Mouse (Mus musculus) liver, postnatal 0 days (tissue): ENCODE data around the gene Ift52. TPM values are rescaled to one million over a fixed set of nuclear protein-coding genes. Genes with fewer than 3 reads are reported as not detected.

ENCODE experiments used
- ATAC-seq: fragments of 200-750 bp; cut with Nextera tagmentation; 2 replicates; pipeline ENCODE4 v1.8.0; 2017; ENCODE audit warnings: mild to moderate bottlenecking, moderate library complexity
- DNase-seq: peaks from one replicate; pipeline ENCODE4 v3.0.0-alpha.2; 2016
- H3K27ac ChIP-seq: fragments of 300-500 bp; sonication (generic); 2 replicates; pipeline ENCODE4 v1.5.1; 2014; ENCODE audit warnings: antibody characterized with exemption, moderate library complexity, mild to moderate bottlenecking, low read depth
- H3K27me3 ChIP-seq: fragments of 300-500 bp; sonication (generic); 2 replicates; pipeline ENCODE4 v1.6.1; 2014; ENCODE audit warnings: low read length, control low read depth, mixed read lengths; ENCODE audit not compliant: insufficient read depth
- H3K36me3 ChIP-seq: fragments of 300-500 bp; sonication (generic); replicated peaks from 2 replicates; pipeline ENCODE4 v1.6.1; 2014; ENCODE audit warnings: mild to moderate bottlenecking, control low read depth, low read length, moderate library complexity, mixed read lengths; ENCODE audit not compliant: insufficient read depth
- H3K4me1 ChIP-seq: fragments of 300-500 bp; sonication (generic); 2 replicates; pipeline ENCODE4 v1.6.1; 2014; ENCODE audit warnings: antibody characterized with exemption, mild to moderate bottlenecking, control low read depth; ENCODE audit not compliant: insufficient read depth
- H3K4me2 ChIP-seq: fragments of 300-500 bp; sonication (generic); 2 replicates; pipeline ENCODE4 v1.6.1; 2014; ENCODE audit warnings: low read depth, mild to moderate bottlenecking, low read length, moderate library complexity, mixed read lengths
- H3K4me3 ChIP-seq: fragments of 300-500 bp; sonication (generic); 2 replicates; pipeline ENCODE4 v1.5.1; 2014; ENCODE audit warnings: low read depth, low read length
- H3K9ac ChIP-seq: fragments of 300-500 bp; sonication (generic); replicated peaks from 2 replicates; pipeline ENCODE4 v1.6.1; 2014; ENCODE audit warnings: mild to moderate bottlenecking, moderate library complexity
- H3K9me3 ChIP-seq: fragments of 300-500 bp; sonication (generic); 2 replicates; pipeline ENCODE4 v1.6.1; 2016; ENCODE audit warnings: mild to moderate bottlenecking, control low read depth, low read length, mixed read lengths
- CTCF ChIP-seq: sonication (generic); IDR thresholded peaks from 2 replicates; pipeline ENCODE4 v1.5.1; 2016; ENCODE audit warnings: antibody characterized with exemption, low read depth
- EP300 ChIP-seq: IDR thresholded peaks from 2 replicates; pipeline ENCODE4 v1.6.1; 2016; ENCODE audit warnings: antibody characterized with exemption, low read depth, mild to moderate bottlenecking
- WGBS: fragments of 180-500 bp; shearing (Covaris S2); extraction: QIAGEN DNeasy Blood & Tissue Kit; methylation state at CpG from one replicate; pipeline ENCODE4 v1.1.7; 2014; ENCODE audit not compliant: insufficient replicate concordance; 5-methylcytosine and 5-hydroxymethylcytosine counted together
- polyA plus RNA-seq: library from polyadenylated mRNA; unstranded; fragments of >200 nt; fragmentation: Nextera tagmentation; extraction: Ambion mirVana; gene quantifications from 2 replicates; pipeline ENCODE4 v1.2.1, GENCODE M21; 2015

The Ift52 gene
- 18.4 and 19.5 TPM in 2 replicates for polyA plus RNA-seq

- TF ChIP-seq EP300: no peak; the same call in 1 of the 2 replicates
- TF ChIP-seq CTCF: no peak
- Histone ChIP-seq H3K4me3 (peak within 1 kb of the TSS; percentile 76), H3K36me3 (no peaks in the 10 kb centered on the region), H3K27me3 (no peaks in the 10 kb centered on the region), H3K4me1 (peaks cover 7% of the 10 kb centered on the region), H3K9ac (peak within 1 kb of the TSS; percentile 68), H3K4me2 (peak within 1 kb of the TSS; percentile 77), H3K9me3 (no peaks in the 10 kb centered on the region), H3K27ac (peak within 1 kb of the TSS; percentile 65)
- DNase-seq (peak; percentile 94), ATAC-seq (peak; percentile 98)
- WGBS: under 1% methylated on average over 57 of the region's 57 CpGs
Observed at GRCm38 (mm10) chr2:163016916-163017743, at the start of gene Ift52. TSS of gene Ift52 (plus strand) at chr2:163017354.

- Histone ChIP-seq H3K9me3 (no peaks in the 10 kb centered on the region), H3K4me1 (peaks cover 3% of the 10 kb centered on the region), H3K4me3 (no peak overlapping the region), H3K27ac (no peak overlapping the region), H3K9ac (no peak overlapping the region), H3K27me3 (no peaks in the 10 kb centered on the region), H3K36me3 (no peaks in the 10 kb centered on the region), H3K4me2 (no peak overlapping the region)
- WGBS: 29% methylated on average over 2 of the region's 5 CpGs
- TF ChIP-seq EP300 (no peak), CTCF (peak; percentile 89)
- DNase-seq (peak; percentile 60), ATAC-seq (peak; percentile 47; the same call in 1 of the 2 replicates)
Observed at GRCm38 (mm10) chr2:162968357-162968756, 48.8 kb upstream of the Ift52 start.

DNA sequence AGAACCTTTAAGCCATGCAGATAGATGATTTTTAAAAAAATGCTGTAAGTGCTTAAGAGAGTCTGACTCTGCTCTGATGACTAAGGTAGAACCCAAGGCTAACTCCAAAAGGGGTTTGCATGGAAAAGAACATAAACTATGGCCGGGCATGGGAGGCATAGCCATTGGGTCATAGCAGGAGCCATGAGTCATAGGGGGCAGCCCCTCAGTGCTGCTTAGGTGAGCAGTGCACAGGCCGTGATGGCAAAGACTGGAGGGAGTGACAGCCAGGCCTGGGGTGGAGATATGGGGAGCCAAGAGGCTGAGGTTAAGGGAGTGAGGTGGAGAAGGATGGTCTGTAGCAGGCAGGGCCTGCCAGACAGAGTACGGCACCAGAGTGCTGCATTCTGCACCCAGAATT is 48.1 kb upstream of the Ift52 start:
- WGBS: 71% methylated on average over 3 of the region's 3 CpGs
- peaks cover 8% of the 10 kb centered on the region for H3K4me1 ChIP-seq
- TF ChIP-seq CTCF (no peak), EP300 (no peak)

DNA sequence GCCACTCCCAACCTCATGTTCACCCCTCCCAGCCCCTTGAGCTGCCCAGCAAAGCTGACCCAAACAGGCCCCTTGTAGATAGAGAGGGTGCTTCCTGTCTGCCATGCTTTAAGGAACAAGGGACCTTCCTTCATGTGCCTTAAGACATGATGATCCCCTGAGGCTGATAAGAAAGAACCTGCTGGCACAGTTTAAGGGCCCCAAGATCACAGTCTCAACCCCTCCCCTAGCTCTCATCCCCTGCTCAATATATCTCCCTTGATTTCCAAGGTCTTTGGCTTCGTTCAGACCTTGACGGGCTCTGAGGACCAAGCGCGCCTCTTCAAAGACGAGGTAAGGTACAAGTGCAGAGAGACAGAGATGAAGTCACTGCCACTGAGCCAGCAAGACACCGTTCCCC is 46.3 kb upstream of the Ift52 start:
- TF ChIP-seq CTCF: no peak
- TF ChIP-seq EP300: no peak
- DNase-seq (no peak), ATAC-seq (no peak)
- no peaks in the 10 kb centered on the region for H3K36me3 ChIP-seq
- H3K4me3 ChIP-seq: no peak overlapping the region
- no peaks in the 10 kb centered on the region for H3K9me3 ChIP-seq
- no peak overlapping the region for H3K9ac ChIP-seq
- WGBS: 72% methylated on average over 6 of the region's 6 CpGs
- no peak overlapping the region for H3K4me2 ChIP-seq
- no peaks in the 10 kb centered on the region for H3K27me3 ChIP-seq
- H3K27ac ChIP-seq: no peak overlapping the region
- peaks cover 8% of the 10 kb centered on the region for H3K4me1 ChIP-seq

More for the DNA sequence above, 48.1 kb upstream of the Ift52 start:
- ATAC-seq (no peak), DNase-seq (no peak)
- Histone ChIP-seq H3K4me2 (no peak overlapping the region), H3K27ac (no peak overlapping the region), H3K27me3 (no peaks in the 10 kb centered on the region), H3K9ac (no peak overlapping the region), H3K4me3 (no peak overlapping the region), H3K36me3 (no peaks in the 10 kb centered on the region), H3K9me3 (no peaks in the 10 kb centered on the region)

DNA sequence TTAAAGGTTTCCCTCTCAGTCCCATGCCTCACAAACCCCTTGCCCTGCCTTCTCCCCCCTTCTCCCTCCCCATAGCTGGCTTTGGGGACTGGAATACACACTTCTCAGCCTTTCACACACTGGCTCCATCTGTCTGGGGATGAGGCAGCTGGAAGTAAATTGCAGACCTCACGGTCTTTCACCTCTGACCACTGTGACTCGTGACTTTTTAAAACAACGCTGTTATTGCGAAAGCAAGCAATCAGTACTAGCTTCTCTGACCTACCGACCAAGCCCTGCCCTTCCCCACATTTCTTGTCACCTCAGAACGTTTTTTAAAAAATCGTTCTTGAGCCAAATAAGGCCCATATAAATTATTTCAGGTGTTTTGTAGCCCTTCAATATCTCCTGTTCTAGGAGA is 44.4 kb upstream of the Ift52 start:
- 13% methylated on average over 7 of the region's 7 CpGs for WGBS
- no peak overlapping the region for H3K9ac ChIP-seq
- H3K36me3 ChIP-seq: no peaks in the 10 kb centered on the region
- no peaks in the 10 kb centered on the region for H3K27me3 ChIP-seq
- peak; percentile 81; the same call in 1 of the 2 replicates for TF ChIP-seq EP300
- no peak for TF ChIP-seq CTCF
- no peak overlapping the region for H3K4me3 ChIP-seq
- H3K9me3 ChIP-seq: no peaks in the 10 kb centered on the region
- H3K27ac ChIP-seq: peak overlapping the region; percentile 60
- peak; percentile 89 for ATAC-seq
- H3K4me1 ChIP-seq: peaks cover 8% of the 10 kb centered on the region
- peak; percentile 44 for DNase-seq
- no peak overlapping the region for H3K4me2 ChIP-seq

- H3K4me2 ChIP-seq: no peak overlapping the region
Observed at GRCm38 (mm10) chr2:162973206-162973605, 43.9 kb upstream of the Ift52 start.

More at GRCm38 (mm10) chr2:162973206-162973605, 43.9 kb upstream of the Ift52 start:
- Histone ChIP-seq H3K36me3 (no peaks in the 10 kb centered on the region), H3K27ac (peak overlapping the region; percentile 60), H3K4me1 (peaks cover 8% of the 10 kb centered on the region), H3K27me3 (no peaks in the 10 kb centered on the region), H3K9ac (no peak overlapping the region), H3K9me3 (no peaks in the 10 kb centered on the region), H3K4me3 (no peak overlapping the region)
- TF ChIP-seq CTCF: no peak
- TF ChIP-seq EP300: no peak
- WGBS: 53% methylated on average over 5 of the region's 5 CpGs
- no peak for DNase-seq
- ATAC-seq: peak; percentile 52
